Mouse (Mus musculus) adrenal gland, adult 18-20 months (tissue): ENCODE data around the gene Slc22a12. TPM values are rescaled to one million over a fixed set of nuclear protein-coding genes. Genes with fewer than 3 reads are reported as not detected.
A peak's percentile ranks its signal among the peaks of the same experiment; 100 is the strongest.

Source experiments
- DNase-seq, 2 experiments: peaks; one replicate each; pipeline ENCODE4 v3.0.0; 2021 to 2022; ENCODE audit warnings: low spot score in 2 of 2
- microRNA-seq, 2 experiments: library from miRNA; unstranded; fragments of <30 nt; microRNA quantifications; one replicate each; pipeline ENCODE4 v1.2.0; 2021; ENCODE audit warnings: borderline number of aligned reads in 2 of 2
- total RNA-seq, 2 experiments: library from RNA; stranded (reverse); gene quantifications; 1 replicate in 1 of 2; 2 replicates in 1 of 2; pipeline ENCODE4 v1.2.3; 2021

Slc22a12 gene
- total RNA-seq, 2 experiments from 2014 or later: 0.17 TPM; not detected in 1

DNA sequence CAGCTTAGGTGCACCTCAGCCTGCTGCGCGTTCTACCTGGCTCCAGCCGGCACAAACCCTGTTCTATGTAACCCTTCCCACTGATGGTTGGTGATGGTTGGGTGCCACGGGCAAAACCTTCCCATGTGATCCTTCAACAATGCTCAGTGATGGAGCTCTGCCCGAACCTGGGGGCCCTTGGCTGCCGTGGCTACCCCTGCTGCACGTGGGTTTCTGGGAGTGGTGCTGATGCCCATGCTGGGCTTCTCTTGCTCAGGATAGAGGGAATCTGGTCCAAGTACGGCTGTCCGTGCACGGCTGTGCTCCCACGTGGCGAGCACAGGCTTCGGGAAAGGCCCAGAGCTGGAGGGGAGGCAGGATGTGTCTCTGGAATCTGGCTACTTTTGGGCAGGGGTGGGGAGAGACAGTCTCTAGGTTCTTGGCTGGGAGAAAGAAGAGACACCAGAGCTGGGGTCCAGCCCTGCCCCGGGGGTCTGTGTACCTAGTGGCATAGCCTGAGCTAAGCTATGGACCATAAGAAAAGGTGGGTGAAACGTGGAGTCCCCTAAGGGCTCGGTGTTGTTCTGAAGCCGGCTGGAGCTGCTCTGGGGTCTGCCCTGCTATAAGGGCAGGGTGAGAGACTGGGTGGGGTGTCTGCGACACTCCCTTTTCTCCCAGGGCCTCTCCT, 48.2 kb downstream of the Slc22a12 start:
- DNase-seq: no peak

DNA sequence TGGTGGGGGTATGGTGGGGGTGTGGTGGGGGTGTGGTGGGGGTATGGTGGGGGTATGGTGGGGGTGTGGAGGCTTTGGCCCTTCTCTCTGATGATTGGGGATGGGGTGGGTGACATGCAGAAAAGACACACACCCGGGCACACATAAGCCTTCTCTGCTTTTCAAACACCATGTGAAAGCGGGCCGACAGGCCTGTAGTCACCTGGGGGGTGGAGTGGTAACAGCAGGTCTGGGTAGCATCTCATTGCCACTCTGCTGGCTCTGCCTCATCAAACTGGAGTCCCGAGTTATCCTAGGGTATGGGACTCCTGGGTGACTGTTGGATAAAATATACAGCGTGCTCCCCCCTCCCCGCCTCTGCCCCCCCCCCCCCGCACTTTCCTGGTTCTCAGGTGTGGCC, 48.8 kb downstream of the Slc22a12 start:
- no peak for DNase-seq

DNA sequence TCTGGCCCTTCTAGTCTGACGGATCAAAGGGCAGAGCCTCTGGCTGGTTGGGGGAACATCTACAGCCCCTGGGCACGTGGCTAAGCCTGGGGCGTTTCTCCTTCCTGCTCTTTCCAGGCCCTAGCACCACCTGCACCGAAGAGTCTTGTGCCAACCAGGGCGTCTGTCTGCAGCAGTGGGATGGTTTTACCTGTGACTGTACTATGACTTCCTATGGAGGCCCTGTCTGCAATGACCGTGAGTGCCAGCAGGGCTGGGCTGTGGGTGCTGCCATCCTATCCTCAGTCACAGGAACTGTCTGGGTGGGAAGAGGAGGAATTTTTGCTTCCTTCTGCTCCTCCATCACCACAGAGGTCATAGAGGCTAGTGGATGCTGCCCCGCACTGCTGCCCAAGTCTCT, 49.6 kb downstream of the Slc22a12 start:
- DNase-seq: no peak

DNA sequence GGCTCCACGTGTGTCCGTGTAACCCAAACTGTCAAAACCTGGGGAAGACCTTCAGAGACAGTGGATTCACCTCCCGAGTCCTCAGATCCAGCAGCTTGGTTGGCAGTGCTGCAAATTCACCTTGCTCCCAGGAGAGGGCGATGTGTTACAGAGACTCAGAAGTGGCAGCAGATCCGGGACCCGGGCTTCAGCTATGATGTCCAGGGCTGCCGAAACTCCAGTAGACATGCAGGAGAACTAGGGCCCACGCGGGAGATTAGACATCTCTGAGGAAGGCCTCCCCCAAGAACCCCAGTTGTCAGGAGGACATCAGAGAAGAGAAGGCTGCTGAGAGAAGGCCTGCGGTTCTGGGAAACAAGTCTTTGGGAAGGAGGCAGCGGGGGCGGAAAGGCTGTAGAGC, 50.7 kb downstream of the Slc22a12 start:
- peak; percentile 51 to 63 for DNase-seq

DNA sequence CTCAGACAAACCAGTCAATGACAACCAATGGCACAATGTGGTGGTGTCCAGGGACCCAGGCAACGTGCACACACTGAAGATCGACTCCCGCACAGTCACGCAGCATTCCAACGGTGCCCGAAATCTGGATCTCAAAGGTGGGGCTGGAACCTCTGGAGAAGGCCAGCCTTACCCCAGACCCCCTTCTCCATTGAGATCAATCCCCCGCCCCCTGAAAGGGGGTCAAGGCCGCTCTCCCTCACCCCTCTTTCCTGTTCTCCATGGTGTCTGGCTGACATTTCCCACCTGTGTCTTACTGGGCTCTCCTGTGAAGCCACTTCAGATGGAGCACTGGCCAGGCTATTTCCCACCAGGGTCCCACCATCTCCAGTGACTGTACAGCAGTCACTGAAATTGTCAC, 51.3 kb downstream of the Slc22a12 start:
- no peak for DNase-seq

DNA sequence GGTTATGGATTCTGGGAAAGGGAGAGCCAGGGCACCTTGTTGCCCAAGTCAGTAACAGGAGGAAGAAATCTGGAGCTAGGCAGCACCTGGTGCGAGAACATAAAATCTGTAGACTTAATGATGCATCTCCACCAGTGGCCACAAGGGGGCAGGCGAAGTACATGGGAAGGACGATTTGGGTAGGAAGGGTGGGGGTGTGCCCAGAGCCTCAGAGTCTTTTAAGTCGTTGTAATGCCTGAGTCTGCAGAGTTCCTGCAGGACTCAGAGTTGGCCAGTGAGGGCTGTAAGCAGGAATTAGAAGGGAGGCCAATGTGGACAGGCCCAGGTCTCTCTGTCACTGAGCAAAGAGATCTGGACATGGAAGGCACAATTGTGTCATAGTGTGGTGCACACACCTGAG, 53.8 kb downstream of the Slc22a12 start:
- peak; percentile 86 to 88 for DNase-seq

Small RNA genes within 50 kb of the gene (microRNA-seq; reads per million reads assigned to microRNA genes)
- 0 reads per million in 2 experiments for gene Gm26460

Other genes with a start within 250 kb of the Slc22a12 start
- gene Cdc42bpg, start 236.6 kb downstream of the Slc22a12 start, total RNA-seq: 10 to 100 TPM; 15.1 to 19.3 TPM
- gene Men1, start 208.1 kb downstream of the Slc22a12 start, total RNA-seq: 10 to 100 TPM; 48.2 to 54.2 TPM
- gene Map4k2, start 201.9 kb downstream of the Slc22a12 start, total RNA-seq: 10 to 100 TPM; 31.1 to 40.1 TPM
- 100 to 1,000 TPM; 233 to 277 TPM for gene Sf1, start 179.3 kb downstream of the Slc22a12 start, total RNA-seq
- 10 to 100 TPM; 55.0 to 65.0 TPM for gene Pygm, start 158.6 kb downstream of the Slc22a12 start, total RNA-seq
- gene Rasgrp2, start 143.7 kb downstream of the Slc22a12 start, total RNA-seq: 10 to 100 TPM; 38.0 to 44.8 TPM
- 1 to 10 TPM; 6.8 to 7.4 TPM for gene Nrxn2, start 124.3 kb downstream of the Slc22a12 start, total RNA-seq